Mouse (Mus musculus) megakaryocyte-erythroid progenitor cell, adult 5-6 weeks (primary cell): Measurements from ENCODE around the gene Gpr39. TPM values are rescaled to one million over a fixed set of nuclear protein-coding genes. Genes with fewer than 3 reads are reported as not detected.

Source experiments
- ATAC-seq: replicated peaks from 2 replicates; pipeline ENCODE4 v1.8.0; 2016; ENCODE audit warnings: mild to moderate bottlenecking, inconsistent platforms; ENCODE audit not compliant: severe bottlenecking, poor library complexity, low FRiP score, low TSS enrichment
- total RNA-seq, 2 experiments: library from RNA; stranded (forward) in 1 of 2; stranded (reverse) in 1 of 2; fragments of 200-1000, 215-1000 nt in 1 of 2; fragments of >200 nt in 1 of 2; fragmentation: Nextera tagmentation in 1 of 2; gene quantifications; 2 replicates each; pipeline ENCODE4 v1.2.3; 2014 to 2017

Gene Gpr39
- total RNA-seq, 2 experiments from 2014 or later, result not detected

- no peak for ATAC-seq
These were observed 236.1 kb downstream of the Gpr39 start, which contains the start of gene Lypd1 for GRCm38 (mm10) chr1:125912601-125913600. TSS of gene Lypd1 (minus strand) at chr1:125913101.

- no peak for ATAC-seq
These were observed 243.9 kb downstream of the Gpr39 start for GRCm38 (mm10) chr1:125920696-125921095.

DNA sequence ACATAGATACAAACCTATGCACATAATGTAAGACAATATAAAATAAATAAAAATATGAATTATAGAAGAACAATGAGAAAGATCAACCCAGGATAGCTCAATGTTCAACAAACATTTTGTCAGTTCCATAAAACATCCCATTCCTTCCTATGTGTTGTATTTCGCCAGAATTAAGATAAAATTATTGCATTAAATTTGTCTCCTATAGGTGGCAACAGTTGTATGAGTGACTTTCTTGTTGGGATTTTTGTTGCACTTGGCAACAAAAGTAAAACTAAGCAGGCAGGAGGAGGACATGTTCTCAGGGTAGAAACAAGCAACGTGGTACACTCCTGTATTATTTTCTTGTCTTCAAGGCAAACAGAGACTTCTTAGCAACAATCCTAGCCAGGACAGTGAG, 246.3 kb downstream of the Gpr39 start:
- no peak for ATAC-seq

Other genes with a start within 250 kb of the Gpr39 start
- gene Actr3, start 241.3 kb upstream of the Gpr39 start, total RNA-seq (2014; fragmentation: Nextera tagmentation), result 137 and 149 TPM in 2 replicates
- 314 and 445 TPM in 2 replicates for gene Actr3, start 241.3 kb upstream of the Gpr39 start, total RNA-seq (2017)
- gene Slc35f5, start 116.4 kb upstream of the Gpr39 start, total RNA-seq (2014; fragmentation: Nextera tagmentation), result 2.1 and 10.4 TPM in 2 replicates
- gene Slc35f5, start 116.4 kb upstream of the Gpr39 start, total RNA-seq (2017), result 1.2 and 6.2 TPM in 2 replicates
- not detected in 2 replicates for gene Lypd1, start 236.1 kb downstream of the Gpr39 start, total RNA-seq (2014; fragmentation: Nextera tagmentation)
- gene Lypd1, start 236.1 kb downstream of the Gpr39 start, total RNA-seq (2017), result not detected in 2 replicates